Mouse (Mus musculus): ENCODE results near the gene Rwdd4a.

The Rwdd4a gene

GRCm38 (mm10) chr8:47588616-47589015 is 55.2 kb downstream of the Rwdd4a start:
- no peak for DNase-seq (ENCODE audit: low spot score)

GRCm38 (mm10) chr8:47590400-47590799 is 56.9 kb downstream of the Rwdd4a start:
- no peak for DNase-seq (ENCODE audit: low spot score)

GRCm38 (mm10) chr8:47600664-47601063 is 67.2 kb downstream of the Rwdd4a start:
- no peak for DNase-seq (ENCODE audit: low spot score)
